Mouse (Mus musculus) limb, embryonic 11.5 days (tissue): ENCODE measurements around the gene Naa30. TPM values are rescaled to one million over a fixed set of nuclear protein-coding genes. Genes with fewer than 3 reads are reported as not detected.
A peak's percentile ranks its signal among the peaks of the same experiment; 100 is the strongest.

Experiments
- ATAC-seq: fragments of 200-750 bp; cut with Nextera tagmentation; 2 replicates; pipeline ENCODE4 v1.8.0; 2017; ENCODE audit warnings: low read depth; ENCODE audit not compliant: insufficient number of reproducible peaks, low FRiP score, low TSS enrichment
- DNase-seq: peaks from one replicate; pipeline ENCODE4 v3.0.0-alpha.2; 2015; ENCODE audit warnings: low spot score
- H3K27ac ChIP-seq: fragments of 300-500 bp; sonication (generic); replicated peaks from 2 replicates; pipeline ENCODE4 v1.5.1; 2014; ENCODE audit warnings: low read depth, mild to moderate bottlenecking, low read length
- H3K27me3 ChIP-seq: fragments of 300-500 bp; sonication (generic); 2 replicates; pipeline ENCODE4 v1.6.1; 2014; ENCODE audit warnings: mild to moderate bottlenecking, low read length, mixed read lengths; ENCODE audit not compliant: control insufficient read depth, insufficient read depth
- H3K36me3 ChIP-seq: fragments of 300-500 bp; sonication (generic); 2 replicates; pipeline ENCODE4 v1.6.1; 2014; ENCODE audit warnings: mild to moderate bottlenecking, low read length, moderate library complexity, mixed read lengths; ENCODE audit not compliant: control insufficient read depth, insufficient read depth
- H3K4me1 ChIP-seq: fragments of 300-500 bp; sonication (generic); 2 replicates; pipeline ENCODE4 v1.6.1; 2014; ENCODE audit warnings: low read length, mixed read lengths; ENCODE audit not compliant: control insufficient read depth, insufficient read depth
- H3K4me2 ChIP-seq: fragments of 300-500 bp; sonication (generic); 2 replicates; pipeline ENCODE4 v1.6.1; 2014; ENCODE audit warnings: low read depth, mild to moderate bottlenecking, moderate library complexity; ENCODE audit not compliant: severe bottlenecking
- H3K4me3 ChIP-seq: fragments of 300-500 bp; sonication (generic); 2 replicates; pipeline ENCODE4 v1.5.1; 2014; ENCODE audit warnings: low read depth, low read length
- H3K9ac ChIP-seq: fragments of 300-500 bp; sonication (generic); 2 replicates; pipeline ENCODE4 v1.6.1; 2014; ENCODE audit warnings: mild to moderate bottlenecking, low read length
- H3K9me3 ChIP-seq: fragments of 300-500 bp; sonication (generic); 2 replicates; pipeline ENCODE4 v1.6.1; 2016; ENCODE audit warnings: low read length; ENCODE audit not compliant: control insufficient read depth
- WGBS: fragments of 180-500 bp; shearing (Covaris S2); extraction: QIAGEN DNeasy Blood & Tissue Kit; methylation state at CpG from one replicate; pipeline ENCODE4 v1.1.7; 2014; 5-methylcytosine and 5-hydroxymethylcytosine counted together
- polyA plus RNA-seq: library from polyadenylated mRNA; unstranded; fragments of >200 nt; fragmentation: Nextera tagmentation; extraction: Ambion mirVana; gene quantifications from 2 replicates; pipeline ENCODE4 v1.2.1, GENCODE M21; 2014

Naa30 gene
- polyA plus RNA-seq, 1 experiment from 2014 or later, result 15.5 TPM

DNA sequence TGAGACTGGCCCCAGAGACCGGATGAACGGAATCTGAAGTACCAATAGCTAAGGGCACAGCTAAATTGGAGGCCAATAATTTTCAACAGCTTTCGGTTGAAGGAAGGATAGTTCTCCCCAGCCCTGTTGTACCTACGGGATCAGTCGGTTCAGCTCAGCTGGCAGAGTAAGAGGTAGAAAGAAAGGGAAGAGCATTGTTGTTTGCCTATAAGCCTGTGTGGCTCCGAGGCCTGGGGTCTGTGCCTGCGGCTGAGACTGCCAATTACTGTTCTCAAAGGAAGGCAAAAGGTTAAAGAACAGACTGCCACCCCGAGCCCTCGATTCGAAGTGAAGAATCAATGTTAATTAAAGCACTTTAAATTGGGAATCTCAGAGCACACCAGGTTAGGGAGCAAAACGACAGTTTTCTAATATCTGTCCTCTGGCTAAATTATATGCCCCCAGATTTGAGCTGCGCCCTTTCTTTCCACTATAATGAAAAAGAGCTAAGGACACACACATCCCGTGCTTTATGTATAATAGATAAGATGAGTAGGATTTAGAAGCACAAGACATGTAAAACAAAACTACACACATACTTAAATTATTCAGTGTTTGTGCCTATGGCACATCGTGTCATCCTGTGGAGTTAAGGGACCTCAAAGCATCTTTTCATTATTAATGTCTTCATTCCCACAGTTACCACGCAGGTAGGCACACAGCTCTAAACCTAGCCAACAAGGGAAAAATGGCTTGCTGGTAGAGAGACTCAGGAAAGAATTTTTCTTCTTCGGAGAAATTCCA is 13.7 kb upstream of the Naa30 start:
- H3K9ac ChIP-seq, result no peak overlapping the region
- H3K9me3 ChIP-seq, result no peaks in the 10 kb centered on the region
- no peak overlapping the region for H3K4me3 ChIP-seq
- 72% methylated on average over 16 of the region's 16 CpGs for WGBS
- ATAC-seq, result no peak
- DNase-seq, result no peak
- no peaks in the 10 kb centered on the region for H3K27me3 ChIP-seq
- no peak overlapping the region for H3K27ac ChIP-seq
- no peaks in the 10 kb centered on the region for H3K36me3 ChIP-seq
- H3K4me1 ChIP-seq, result no peaks in the 10 kb centered on the region
- H3K4me2 ChIP-seq, result no peak overlapping the region

DNA sequence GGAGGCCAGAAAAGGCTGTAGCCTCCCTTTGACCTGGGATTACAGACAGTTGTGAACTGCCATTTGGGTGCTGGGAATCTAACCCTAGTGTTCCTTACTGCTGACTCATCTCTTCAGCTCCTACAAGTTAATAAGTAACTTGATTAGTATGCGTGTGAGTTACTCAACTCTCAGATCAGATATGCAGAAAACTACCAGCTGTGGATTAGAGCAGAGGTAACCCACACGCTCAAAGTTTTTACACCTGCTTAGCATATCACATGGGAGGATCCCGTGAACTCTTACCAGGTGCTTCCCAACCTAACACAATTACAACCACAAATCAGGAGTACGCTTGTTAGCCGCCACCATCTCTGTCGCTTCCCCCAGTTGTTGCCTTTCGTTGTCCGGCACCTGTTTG is 740 bp upstream of the Naa30 start:
- 28% methylated on average over 8 of the region's 8 CpGs for WGBS
- no peaks in the 10 kb centered on the region for H3K9me3 ChIP-seq
- DNase-seq (peak; percentile 32), ATAC-seq (no peak)
- no peak overlapping the region for H3K27ac ChIP-seq
- peak overlapping the region; percentile 92 for H3K4me2 ChIP-seq
- H3K9ac ChIP-seq, result peak overlapping the region; percentile 61
- no peaks in the 10 kb centered on the region for H3K36me3 ChIP-seq
- H3K4me3 ChIP-seq, result peak overlapping the region; percentile 97
- H3K27me3 ChIP-seq, result no peaks in the 10 kb centered on the region
- peaks cover 15% of the 10 kb centered on the region for H3K4me1 ChIP-seq

GRCm38 (mm10) chr14:49172582-49172988 is 559 bp downstream of the Naa30 start:
- H3K4me1 ChIP-seq, result peaks cover 15% of the 10 kb centered on the region
- ATAC-seq, result peak; percentile 66
- H3K36me3 ChIP-seq, result no peaks in the 10 kb centered on the region
- peak overlapping the region; percentile 70 for H3K27ac ChIP-seq
- peak overlapping the region; percentile 92 for H3K4me2 ChIP-seq
- peak overlapping the region; percentile 94 for H3K9ac ChIP-seq
- under 1% methylated on average over 42 of the region's 46 CpGs for WGBS
- no peaks in the 10 kb centered on the region for H3K9me3 ChIP-seq
- peak overlapping the region; percentile 97 for H3K4me3 ChIP-seq
- peak; percentile 66 for DNase-seq
- no peaks in the 10 kb centered on the region for H3K27me3 ChIP-seq

- peak overlapping the region; percentile 92 for H3K4me2 ChIP-seq
- peak overlapping the region; percentile 97 for H3K4me3 ChIP-seq
- H3K36me3 ChIP-seq, result no peaks in the 10 kb centered on the region
- DNase-seq (no peak), ATAC-seq (no peak)
- no peak overlapping the region for H3K27ac ChIP-seq
- no peaks in the 10 kb centered on the region for H3K27me3 ChIP-seq
- H3K4me1 ChIP-seq, result peaks cover 15% of the 10 kb centered on the region
- no peaks in the 10 kb centered on the region for H3K9me3 ChIP-seq
- peak overlapping the region; percentile 94 for H3K9ac ChIP-seq
- 55% methylated on average over 16 of the region's 16 CpGs for WGBS
These were observed 1.5 kb downstream of the Naa30 start for GRCm38 (mm10) chr14:49173290-49174135.

DNA sequence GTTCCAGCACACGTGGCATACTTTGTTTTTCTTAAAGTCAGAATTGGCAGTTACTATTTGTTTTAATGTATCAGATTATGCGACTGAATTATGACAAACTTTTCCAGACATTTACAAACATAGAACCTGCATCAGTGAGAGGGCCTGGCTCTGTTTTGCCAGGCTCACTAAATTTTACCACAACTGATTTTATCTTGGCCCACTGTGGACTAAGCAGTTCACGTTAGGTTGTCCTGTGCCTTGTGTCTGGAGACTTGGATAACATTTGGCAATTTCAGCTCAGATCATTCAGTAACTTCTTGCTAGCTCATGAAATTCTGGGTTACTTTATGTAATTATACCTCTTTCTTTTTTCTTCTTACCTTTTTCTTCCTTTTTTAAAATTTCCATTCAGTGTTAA is 7.7 kb downstream of the Naa30 start:
- no peak for ATAC-seq
- H3K36me3 ChIP-seq, result peaks cover 4% of the 10 kb centered on the region

GRCm38 (mm10) chr14:49186270-49186669 is 14.2 kb downstream of the Naa30 start:
- peaks cover 4% of the 10 kb centered on the region; the same call in 1 of the 2 replicates for H3K36me3 ChIP-seq
- H3K9ac ChIP-seq, result no peak overlapping the region
- no peaks in the 10 kb centered on the region for H3K4me1 ChIP-seq
- no peak overlapping the region for H3K4me3 ChIP-seq
- no peaks in the 10 kb centered on the region for H3K9me3 ChIP-seq
- DNase-seq (no peak), ATAC-seq (no peak)
- no peaks in the 10 kb centered on the region for H3K27me3 ChIP-seq
- 95% methylated on average over 2 of the region's 2 CpGs for WGBS
- H3K27ac ChIP-seq, result no peak overlapping the region
- H3K4me2 ChIP-seq, result no peak overlapping the region

More for the DNA sequence above, 7.7 kb downstream of the Naa30 start:
- 82% methylated on average over 3 of the region's 3 CpGs for WGBS
- Histone ChIP-seq H3K27me3 (no peaks in the 10 kb centered on the region), H3K4me2 (no peak overlapping the region), H3K4me3 (no peak overlapping the region), H3K4me1 (0 out of 2 replicates have a peak, but pooled peaks cover under 1% of the 10 kb centered on the region), H3K9ac (no peak overlapping the region), H3K9me3 (no peaks in the 10 kb centered on the region), H3K27ac (no peak overlapping the region)
- no peak for DNase-seq

- DNase-seq (no peak), ATAC-seq (no peak)
- Histone ChIP-seq H3K4me3 (no peak overlapping the region), H3K4me2 (no peak overlapping the region), H3K4me1 (no peaks in the 10 kb centered on the region), H3K27ac (no peak overlapping the region), H3K27me3 (no peaks in the 10 kb centered on the region), H3K9me3 (no peaks in the 10 kb centered on the region), H3K9ac (no peak overlapping the region), H3K36me3 (no peaks in the 10 kb centered on the region)
- 82% methylated on average over 2 of the region's 2 CpGs for WGBS
These were observed 25.1 kb downstream of the Naa30 start for GRCm38 (mm10) chr14:49197031-49197527.

- ATAC-seq, result no peak
- no peak overlapping the region for H3K4me2 ChIP-seq
- no peaks in the 10 kb centered on the region for H3K27me3 ChIP-seq
- no peaks in the 10 kb centered on the region for H3K9me3 ChIP-seq
- no peak overlapping the region for H3K27ac ChIP-seq
- 81% methylated on average over 9 of the region's 9 CpGs for WGBS
- no peak for DNase-seq
- no peaks in the 10 kb centered on the region for H3K36me3 ChIP-seq
- no peaks in the 10 kb centered on the region for H3K4me1 ChIP-seq
- H3K9ac ChIP-seq, result no peak overlapping the region
- H3K4me3 ChIP-seq, result no peak overlapping the region
These were observed 29.2 kb downstream of the Naa30 start for GRCm38 (mm10) chr14:49201073-49201778.
